Mouse (Mus musculus) lung, adult 10 weeks (tissue): ENCODE measurements around the gene Cers5. TPM values are rescaled to one million over a fixed set of nuclear protein-coding genes. Genes with fewer than 3 reads are reported as not detected.

Experiments
- polyA plus RNA-seq: library from polyadenylated mRNA; stranded (reverse); fragments of 350-450 nt; fragmentation: Illumina TruSeq; extraction: RNeasy Lipid Tissue Mini Kit (QIAGEN cat#74804); gene quantifications from one replicate; pipeline ENCODE4 v1.2.3, GENCODE M21; 2014; ENCODE audit warnings: low read depth, low replicate concordance; ENCODE audit not compliant: insufficient read depth

The Cers5 gene
- polyA plus RNA-seq = 42.5 TPM

DNA sequence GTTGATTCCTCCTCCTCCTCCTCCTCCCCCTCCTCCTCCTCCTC lies at the start of gene Cers5:
Cers5 (minus strand) TSS at position 5 of the 44 bp plus-strand sequence.

DNA sequence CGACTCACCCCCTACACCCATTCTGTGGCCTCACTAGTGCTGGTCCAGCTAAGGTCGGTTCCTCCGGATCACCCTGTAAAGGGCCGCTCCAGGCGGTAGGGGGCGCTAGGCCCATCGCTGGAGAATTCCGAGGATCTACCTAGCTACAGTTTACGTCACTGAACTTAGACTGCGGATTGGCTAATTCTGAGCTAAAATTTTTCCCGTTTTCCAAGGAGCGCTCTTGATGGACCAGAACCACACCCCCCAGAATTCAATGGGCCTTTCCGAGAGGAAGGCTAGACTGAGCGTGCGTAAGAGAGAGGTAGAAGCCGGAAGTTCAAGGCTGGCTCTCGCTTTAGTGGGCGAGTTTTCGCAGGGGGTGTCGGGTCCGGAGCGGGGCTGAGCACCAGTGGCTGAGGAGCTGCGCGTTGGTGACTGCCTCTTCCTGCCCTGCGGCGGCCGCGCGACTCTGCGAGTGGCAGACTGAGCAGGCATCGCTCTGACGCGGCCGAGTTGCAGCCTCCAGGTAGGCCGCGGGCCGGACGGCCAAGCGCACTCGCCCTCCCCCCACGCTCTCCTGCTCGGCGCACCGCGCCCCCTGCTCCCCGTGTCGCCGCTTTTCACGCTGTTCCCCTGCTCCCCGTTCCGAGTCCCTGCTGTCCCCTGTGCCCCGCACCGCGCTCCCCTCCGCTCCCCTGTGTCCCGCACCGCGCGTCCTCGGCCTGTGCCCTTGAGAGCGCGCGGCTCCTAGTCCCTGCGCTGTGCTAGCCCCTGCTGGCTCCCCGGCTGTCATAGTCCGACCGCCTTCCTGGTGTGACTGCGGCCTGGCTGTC lies 47.1 kb downstream of the Cers5 start, which contains the start of gene Cox14:
Cox14 (plus strand) TSS at position 278 of the 815 bp plus-strand sequence.

DNA sequence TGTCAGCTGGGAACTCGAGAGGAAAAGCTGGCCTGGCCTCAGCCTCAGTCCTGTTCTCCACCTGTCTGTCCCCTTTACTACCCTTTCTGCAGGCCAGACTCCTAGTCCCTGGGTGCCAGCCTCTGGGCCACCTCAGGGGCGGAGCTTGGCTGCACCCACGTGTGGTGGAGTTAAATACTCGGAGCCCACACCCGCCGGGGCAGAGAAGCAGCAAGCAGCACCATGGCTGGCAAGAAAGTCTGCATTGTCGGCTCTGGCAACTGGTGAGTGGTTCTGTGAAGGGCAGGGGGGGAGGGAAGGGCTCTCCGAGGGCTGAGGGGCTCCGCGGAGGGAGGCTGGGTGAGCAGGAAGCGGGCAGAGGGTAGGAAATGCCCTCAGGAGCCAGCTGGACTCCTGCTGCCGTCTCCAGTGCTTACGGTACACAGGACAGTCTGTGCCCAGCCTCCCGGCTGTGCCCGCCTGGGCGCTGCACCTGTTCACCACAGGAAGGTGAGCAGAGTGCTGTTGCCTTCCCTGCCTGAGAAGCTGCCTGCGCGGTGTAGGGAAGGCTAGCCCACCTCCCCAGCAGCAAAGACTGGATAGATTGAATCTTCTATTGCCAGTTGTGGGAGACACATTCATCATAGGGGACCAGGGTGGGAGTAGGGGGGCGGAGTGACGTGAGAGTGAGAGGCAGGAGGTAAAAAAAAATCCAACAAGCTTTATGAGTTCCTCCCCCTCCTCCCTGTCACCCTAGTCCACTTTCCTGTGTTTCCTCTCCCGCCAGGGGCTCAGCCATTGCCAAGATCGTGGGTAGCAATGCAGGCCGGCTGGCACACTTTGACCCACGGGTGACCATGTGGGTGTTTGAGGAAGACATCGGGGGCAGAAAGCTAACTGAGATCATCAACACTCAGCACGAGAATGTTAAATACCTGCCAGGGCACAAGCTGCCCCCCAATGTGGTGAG lies 55.0 kb downstream of the Cers5 start, which contains the start of gene Gpd1:
Gpd1 (plus strand) TSS at position 130 of the 949 bp plus-strand sequence.

DNA sequence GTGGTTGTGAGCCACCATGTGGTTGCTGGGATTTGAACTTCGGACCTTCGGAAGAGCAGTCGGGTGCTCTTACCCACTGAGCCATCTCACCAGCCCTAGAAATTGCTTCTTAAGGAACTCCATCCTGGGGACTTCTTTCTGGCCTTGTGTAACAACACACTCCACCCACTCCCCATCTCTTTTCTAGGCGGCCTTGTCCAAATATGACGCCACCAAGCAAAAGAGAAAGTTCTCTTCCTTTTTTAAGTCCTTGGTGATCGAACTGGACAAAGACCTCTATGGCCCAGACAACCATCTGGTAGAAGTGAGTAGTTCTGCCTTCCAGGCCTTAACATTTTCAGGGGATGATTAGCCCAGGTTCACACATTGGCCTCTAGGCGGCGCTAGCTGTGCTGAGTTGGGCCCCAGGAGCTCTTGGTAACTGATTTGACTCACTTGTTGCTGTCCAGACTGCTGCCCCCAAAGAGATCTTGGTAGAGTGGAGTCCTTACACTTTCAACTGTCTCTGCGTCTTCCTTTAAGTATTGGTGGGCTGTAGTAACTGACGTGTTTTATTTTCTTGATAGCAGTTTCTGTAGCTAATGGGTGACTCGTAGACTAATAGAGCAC lies 67.1 kb downstream of the Cers5 start, which contains the start of gene Gm17349:
Gm17349 (minus strand) TSS at position 51 of the 609 bp plus-strand sequence.

DNA sequence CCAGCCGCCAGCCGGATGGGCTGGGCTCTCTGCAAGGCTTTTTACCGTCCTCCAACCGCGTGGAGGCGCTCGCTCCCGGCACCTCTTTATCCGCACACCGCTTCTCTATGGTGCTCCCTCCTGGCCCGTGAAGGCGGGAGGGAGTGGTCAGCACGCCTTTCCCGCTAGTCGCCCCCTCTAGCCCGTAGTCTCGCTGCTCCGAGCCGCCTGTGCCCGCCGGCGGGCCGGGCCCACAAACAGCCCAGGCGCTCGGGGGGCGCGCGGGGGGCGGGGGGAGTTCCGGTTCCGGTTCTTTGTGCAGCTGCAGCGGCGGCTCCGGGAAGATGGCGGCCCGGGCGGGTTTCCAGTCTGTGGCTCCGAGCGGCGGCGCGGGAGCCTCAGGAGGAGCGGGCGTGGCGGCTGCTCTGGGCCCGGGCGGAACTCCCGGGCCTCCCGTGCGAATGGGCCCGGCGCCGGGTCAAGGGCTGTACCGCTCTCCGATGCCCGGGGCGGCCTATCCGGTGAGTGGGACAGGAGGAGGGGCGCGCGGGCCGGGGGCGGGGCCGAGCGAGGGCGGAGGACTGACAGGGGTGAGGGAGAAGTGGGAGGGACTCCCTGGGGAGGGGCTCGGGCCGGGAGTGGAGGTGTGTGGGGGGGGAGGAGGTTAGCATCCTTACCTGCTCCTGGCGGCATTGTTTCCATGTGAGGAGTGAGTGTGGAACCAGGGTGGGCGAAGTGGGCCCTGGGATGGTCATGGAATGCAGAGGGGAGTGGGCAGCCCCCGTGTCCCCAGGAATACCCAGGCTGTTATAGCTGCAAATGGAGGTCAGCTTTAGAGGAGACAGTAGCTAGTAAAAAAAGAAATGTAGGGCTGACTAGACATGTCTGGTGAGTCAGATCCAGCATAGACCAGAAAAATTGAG lies 70.4 kb downstream of the Cers5 start, which contains the start of gene Smarcd1:
Smarcd1 (plus strand) TSS at position 131 of the 902 bp plus-strand sequence.

Other genes with a start within 250 kb of the Cers5 start
- gene Faim2, start 244.7 kb downstream of the Cers5 start, polyA plus RNA-seq = 9.0 TPM
- 0.22 TPM for gene Aqp2, start 193.8 kb downstream of the Cers5 start, polyA plus RNA-seq
- gene Aqp5, start 182.1 kb downstream of the Cers5 start, polyA plus RNA-seq = 348 TPM
- gene Aqp6, start 171.5 kb downstream of the Cers5 start, polyA plus RNA-seq = not detected
- gene Racgap1, start 121.2 kb downstream of the Cers5 start, polyA plus RNA-seq = 2.9 TPM
- not detected for gene Asic1, start 102.5 kb downstream of the Cers5 start, polyA plus RNA-seq
- gene Smarcd1, start 70.8 kb downstream of the Cers5 start, polyA plus RNA-seq = 10.8 TPM
- not detected for gene Gm17349, start 67.4 kb downstream of the Cers5 start, polyA plus RNA-seq
- gene Gpd1, start 55.4 kb downstream of the Cers5 start, polyA plus RNA-seq = 25.2 TPM
- 132 TPM for gene Cox14, start 47.3 kb downstream of the Cers5 start, polyA plus RNA-seq
- 24.5 TPM for gene Lima1, start 102.6 kb upstream of the Cers5 start, polyA plus RNA-seq
- gene Fam186a, start 194.2 kb upstream of the Cers5 start, polyA plus RNA-seq = not detected
- gene Larp4, start 197.2 kb upstream of the Cers5 start, polyA plus RNA-seq = 9.9 TPM